Mouse (Mus musculus): Measurements from ENCODE around the gene Olfr709-ps1. TPM values are rescaled to one million over a fixed set of nuclear protein-coding genes. Genes with fewer than 3 reads are reported as not detected.
"Not testable (repeated sequence)": the region's sequence is repeated elsewhere in the genome, so short reads cannot be mapped to it uniquely, and the experiment has no call there.

Gene Olfr709-ps1
- total RNA-seq (2021) (not detected), polyA plus RNA-seq (2012; rRNA removed) (not detected in 2 replicates)
- long read RNA-seq: 0 reads

GRCm38 (mm10) chr7:106932119-106932518 is at the start of gene Olfr709-ps1:
Olfr709-ps1 (minus strand) TSS chr7:106932219.
- TF ChIP-seq EP300 (IDR thresholded peaks at IDR 0.05; ENCODE audit: insufficient read depth, low read depth, low read length): no peak
- no peak for TF ChIP-seq POLR2A (IDR thresholded peaks at IDR 0.05; ENCODE audit: insufficient read depth, low read depth, low read length)
- TF ChIP-seq CTCF (IDR thresholded peaks at IDR 0.05): no peak
- no peaks in the 10 kb centered on the region for H3K79me2 ChIP-seq (replicated peaks; ENCODE audit: control insufficient read depth, insufficient read depth, low read length)
- no peaks in the 10 kb centered on the region for H3K4me1 ChIP-seq (ENCODE audit: control insufficient read depth, insufficient read depth, low read length)
- H3K27ac ChIP-seq: no peak within 1 kb of the TSS
- H3K4me3 ChIP-seq: no peak within 1 kb of the TSS
- no peaks in the 10 kb centered on the region for H3K27me3 ChIP-seq (ENCODE audit: control insufficient read depth, insufficient read depth, low read length)
- no peak within 1 kb of the TSS for H3K9ac ChIP-seq (ENCODE audit: low read depth, low read length)
- H3K36me3 ChIP-seq (ENCODE audit: control insufficient read depth, insufficient read depth, low read length): no peaks in the 10 kb centered on the region
- DNase-seq: no peak
- intact Hi-C loops (cut with DNase I): no loop called here

- intact Hi-C loops (cut with DNase I): no loop called here
- H3K4me1 ChIP-seq (ENCODE audit: control insufficient read depth, insufficient read depth, low read length): no peaks in the 10 kb centered on the region
- WGBS: 42% methylated on average over 1 of the region's 1 CpGs
- no peaks in the 10 kb centered on the region for H3K36me3 ChIP-seq (ENCODE audit: control insufficient read depth, insufficient read depth, low read length)
- TF ChIP-seq CTCF (IDR thresholded peaks at IDR 0.05) (no peak), POLR2A (IDR thresholded peaks at IDR 0.05; ENCODE audit: insufficient read depth, low read depth, low read length) (no peak), EP300 (IDR thresholded peaks at IDR 0.05; ENCODE audit: insufficient read depth, low read depth, low read length) (no peak)
- H3K4me3 ChIP-seq: no peak within 1 kb of the TSS
- H3K27ac ChIP-seq: no peak within 1 kb of the TSS
- H3K27me3 ChIP-seq (ENCODE audit: control insufficient read depth, insufficient read depth, low read length): no peaks in the 10 kb centered on the region
- H3K9ac ChIP-seq (ENCODE audit: low read depth, low read length): no peak within 1 kb of the TSS
- DNase-seq: no peak
- no peaks in the 10 kb centered on the region for H3K79me2 ChIP-seq (replicated peaks; ENCODE audit: control insufficient read depth, insufficient read depth, low read length)
Measured at GRCm38 (mm10) chr7:106975353-106975752, 43.3 kb upstream of the Olfr709-ps1 start, which contains the start of gene Olfr711. Olfr711 (minus strand) TSS chr7:106975453.

GRCm38 (mm10) chr7:106967503-106967902 is 35.5 kb upstream of the Olfr709-ps1 start:
- H3K36me3 ChIP-seq (ENCODE audit: control insufficient read depth, insufficient read depth, low read length); H3K9ac ChIP-seq (ENCODE audit: low read depth, low read length); H3K4me1 ChIP-seq (ENCODE audit: control insufficient read depth, insufficient read depth, low read length); H3K27ac ChIP-seq; H3K79me2 ChIP-seq (replicated peaks; ENCODE audit: control insufficient read depth, insufficient read depth, low read length); H3K4me3 ChIP-seq; DNase-seq; intact Hi-C loops (cut with DNase I); H3K27me3 ChIP-seq (ENCODE audit: control insufficient read depth, insufficient read depth, low read length): not testable (repeated sequence)
- peak; percentile 47 for TF ChIP-seq CTCF (IDR thresholded peaks at IDR 0.05)

- TF ChIP-seq EP300 (IDR thresholded peaks at IDR 0.05; ENCODE audit: insufficient read depth, low read depth, low read length) (no peak), CTCF (IDR thresholded peaks at IDR 0.05) (no peak), POLR2A (IDR thresholded peaks at IDR 0.05; ENCODE audit: insufficient read depth, low read depth, low read length) (no peak)
- H3K27ac ChIP-seq: no peak within 1 kb of the TSS
- no peaks in the 10 kb centered on the region for H3K27me3 ChIP-seq (ENCODE audit: control insufficient read depth, insufficient read depth, low read length)
- no peak for DNase-seq
- H3K36me3 ChIP-seq (ENCODE audit: control insufficient read depth, insufficient read depth, low read length): no peaks in the 10 kb centered on the region
- H3K4me1 ChIP-seq (ENCODE audit: control insufficient read depth, insufficient read depth, low read length): no peaks in the 10 kb centered on the region
- intact Hi-C loops (cut with DNase I): no loop called here
- no peak within 1 kb of the TSS for H3K9ac ChIP-seq (ENCODE audit: low read depth, low read length)
- no peak within 1 kb of the TSS for H3K4me3 ChIP-seq
- H3K79me2 ChIP-seq (replicated peaks; ENCODE audit: control insufficient read depth, insufficient read depth, low read length): no peaks in the 10 kb centered on the region
- WGBS: 69% methylated on average over 1 of the region's 1 CpGs
Measured at GRCm38 (mm10) chr7:106963837-106964236, 31.8 kb upstream of the Olfr709-ps1 start, which contains the start of gene Olfr6. Olfr6 (minus strand) TSS chr7:106963937.

GRCm38 (mm10) chr7:106948212-106948611 is 16.2 kb upstream of the Olfr709-ps1 start, which contains the start of gene Olfr710:
Olfr710 (minus strand) TSS chr7:106948312.
- Histone ChIP-seq H3K27ac (no peak within 1 kb of the TSS), H3K79me2 (replicated peaks; ENCODE audit: control insufficient read depth, insufficient read depth, low read length) (no peaks in the 10 kb centered on the region), H3K36me3 (ENCODE audit: control insufficient read depth, insufficient read depth, low read length) (no peaks in the 10 kb centered on the region), H3K4me3 (no peak within 1 kb of the TSS), H3K4me1 (ENCODE audit: control insufficient read depth, insufficient read depth, low read length) (no peaks in the 10 kb centered on the region), H3K9ac (ENCODE audit: low read depth, low read length) (no peak within 1 kb of the TSS), H3K27me3 (ENCODE audit: control insufficient read depth, insufficient read depth, low read length) (no peaks in the 10 kb centered on the region)
- 65% methylated on average over 3 of the region's 3 CpGs for WGBS
- DNase-seq: no peak
- TF ChIP-seq CTCF (IDR thresholded peaks at IDR 0.05): no peak
- no peak for TF ChIP-seq POLR2A (IDR thresholded peaks at IDR 0.05; ENCODE audit: insufficient read depth, low read depth, low read length)
- no peak for TF ChIP-seq EP300 (IDR thresholded peaks at IDR 0.05; ENCODE audit: insufficient read depth, low read depth, low read length)
- intact Hi-C loops (cut with DNase I): no loop called here

- H3K4me1 ChIP-seq (ENCODE audit: control insufficient read depth, insufficient read depth, low read length); H3K27ac ChIP-seq; H3K36me3 ChIP-seq (ENCODE audit: control insufficient read depth, insufficient read depth, low read length); H3K27me3 ChIP-seq (ENCODE audit: control insufficient read depth, insufficient read depth, low read length); H3K79me2 ChIP-seq (replicated peaks; ENCODE audit: control insufficient read depth, insufficient read depth, low read length); intact Hi-C loops (cut with DNase I); DNase-seq; H3K4me3 ChIP-seq; H3K9ac ChIP-seq (ENCODE audit: low read depth, low read length): not testable (repeated sequence)
- WGBS: 83% methylated on average over 7 of the region's 7 CpGs
Measured at GRCm38 (mm10) chr7:106920961-106921360, 11.1 kb downstream of the Olfr709-ps1 start.
